In genomic region chr6:56798152-56798465, GRCm38 (mm10) we compare ENCODE assay signal across 8 mouse cellular contexts. TPM values are rescaled to one million over a fixed set of nuclear protein-coding genes. Genes with fewer than 3 reads are reported as not detected.
DNase-seq lines count a peak whose midpoint lies in the region; ATAC-seq and TF ChIP-seq lines count a peak whose summit lies in the region.

No protein-coding gene starts in this region.

- no peak for TF ChIP-seq POLR2A in ES-Bruce4 (IDR thresholded peaks at IDR 0.05; ENCODE audit: insufficient read depth, low read length)

- TF ChIP-seq EP300 in ES-Bruce4 (IDR thresholded peaks at IDR 0.05; ENCODE audit: insufficient read depth, low read depth, low read length): no peak
- TF ChIP-seq EP300 in liver, embryonic 14.5 days (IDR thresholded peaks at IDR 0.05; ENCODE audit: low read depth): no peak

- no peaks in the 10 kb centered on the region for H3K9me3 ChIP-seq in heart, embryonic 12.5 days (replicated peaks)
- H3K9me3 ChIP-seq in ES-Bruce4 (replicated peaks; ENCODE audit: control insufficient read depth, insufficient read depth, low read length, poor library complexity, severe bottlenecking): no peaks in the 10 kb centered on the region
- no peaks in the 10 kb centered on the region for H3K9me3 ChIP-seq in forebrain, embryonic 13.5 days (replicated peaks)
- no peaks in the 10 kb centered on the region for H3K9me3 ChIP-seq in liver, embryonic 14.5 days (ENCODE audit: control insufficient read depth, low read length)

- no peaks in the 10 kb centered on the region for H3K27me3 ChIP-seq in heart, embryonic 12.5 days (replicated peaks)
- no peaks in the 10 kb centered on the region for H3K27me3 ChIP-seq in ES-Bruce4 (ENCODE audit: control insufficient read depth, insufficient read depth, low read length, poor library complexity, severe bottlenecking)
- no peaks in the 10 kb centered on the region for H3K27me3 ChIP-seq in forebrain, embryonic 13.5 days
- H3K27me3 ChIP-seq in liver, embryonic 14.5 days (ENCODE audit: control insufficient read depth, insufficient read depth, low read length): no peaks in the 10 kb centered on the region

- H3K4me1 ChIP-seq in heart, embryonic 12.5 days (replicated peaks): peaks cover 25% of the 10 kb centered on the region
- H3K4me1 ChIP-seq in ES-Bruce4 (ENCODE audit: control insufficient read depth, insufficient read depth, low read length): peaks cover 4% of the 10 kb centered on the region
- peaks cover 33% of the 10 kb centered on the region for H3K4me1 ChIP-seq in forebrain, embryonic 13.5 days
- H3K4me1 ChIP-seq in liver, embryonic 14.5 days (replicated peaks; ENCODE audit: control insufficient read depth in 2 of 2, insufficient read depth in 2 of 2, low read length in 1 of 2): peaks cover 15 to 19% of the 10 kb centered on the region in 2 experiments

- peak overlapping the region; percentile 100 for H3K27ac ChIP-seq in heart, embryonic 12.5 days (ENCODE audit: poor library complexity, severe bottlenecking)
- H3K27ac ChIP-seq in ES-Bruce4 (ENCODE audit: insufficient read depth, low read length): peak overlapping the region; percentile 82
- peak overlapping the region; percentile 99 for H3K27ac ChIP-seq in forebrain, embryonic 13.5 days
- H3K27ac ChIP-seq in liver, embryonic 14.5 days: peak overlapping the region; percentile 87

- peak overlapping the region; percentile 99 for H3K9ac ChIP-seq in heart, embryonic 12.5 days
- peak overlapping the region; percentile 97 for H3K9ac ChIP-seq in ES-Bruce4 (ENCODE audit: low read depth, poor library complexity, severe bottlenecking)
- peak overlapping the region; percentile 94 for H3K9ac ChIP-seq in forebrain, embryonic 13.5 days
- H3K9ac ChIP-seq in liver, embryonic 14.5 days (replicated peaks): peak overlapping the region; percentile 96

- peak overlapping the region; percentile 80 for H3K4me2 ChIP-seq in heart, embryonic 12.5 days
- H3K4me2 ChIP-seq in forebrain, embryonic 13.5 days: peak overlapping the region; percentile 78
- H3K4me2 ChIP-seq in liver, embryonic 14.5 days (ENCODE audit: low read depth): peak overlapping the region; percentile 69

- no peak for TF ChIP-seq CTCF in ES-Bruce4 (IDR thresholded peaks at IDR 0.05; ENCODE audit: low read depth, low read length)
- TF ChIP-seq CTCF in liver, embryonic 14.5 days (IDR thresholded peaks at IDR 0.05; ENCODE audit: low read depth): no peak

- WGBS in heart, embryonic 12.5 days: 13% methylated on average over 8 of the region's 8 CpGs
- 20% methylated on average over 8 of the region's 8 CpGs for WGBS in forebrain, embryonic 13.5 days
- WGBS in liver, embryonic 14.5 days (ENCODE audit: insufficient replicate concordance): 12% methylated on average over 8 of the region's 8 CpGs

- no peak; the same call in 1 of the 2 replicates for ATAC-seq in heart, embryonic 12.5 days (ENCODE audit: insufficient number of reproducible peaks, low FRiP score)
- no peak for ATAC-seq in forebrain, embryonic 13.5 days
- ATAC-seq in liver, embryonic 14.5 days (ENCODE audit: insufficient read depth): no peak
- no peak for ATAC-seq in megakaryocyte progenitor cell, adult 5-6 weeks (replicated peaks; ENCODE audit: poor library complexity)

- no peaks in the 10 kb centered on the region for H3K36me3 ChIP-seq in heart, embryonic 12.5 days
- no peaks in the 10 kb centered on the region for H3K36me3 ChIP-seq in ES-Bruce4 (ENCODE audit: control insufficient read depth, insufficient read depth, low read length, poor library complexity, severe bottlenecking)
- peaks cover 3% of the 10 kb centered on the region; the same call in 1 of the 2 replicates for H3K36me3 ChIP-seq in forebrain, embryonic 13.5 days (ENCODE audit: poor library complexity, severe bottlenecking)
- no peaks in the 10 kb centered on the region for H3K36me3 ChIP-seq in liver, embryonic 14.5 days (replicated peaks; ENCODE audit: control insufficient read depth, insufficient read depth, low read depth)

- no peak for DNase-seq in heart, postnatal 25 days (ENCODE audit: low spot score)
- peak in 1 of 3 experiments; percentile 23 for DNase-seq in liver, embryonic 14.5 days (ENCODE audit: low read depth in 3 of 3, low spot score in 3 of 3)
- no peak for DNase-seq in right cerebral cortex, postnatal 14 days
- no peak for DNase-seq in right cerebral cortex, postnatal 4 days

- H3K4me3 ChIP-seq in heart, embryonic 12.5 days: peak overlapping the region; percentile 94
- peak overlapping the region; percentile 84 for H3K4me3 ChIP-seq in ES-Bruce4 (ENCODE audit: low read depth, low read length)
- peak overlapping the region; percentile 81 for H3K4me3 ChIP-seq in forebrain, embryonic 13.5 days
- H3K4me3 ChIP-seq in liver, embryonic 14.5 days (ENCODE audit: insufficient read depth in 1 of 2, low read depth in 2 of 2, low read length in 2 of 2): peak overlapping the region; percentile 94 to 98

- intact Hi-C loops in heart, postnatal 25 days (cut with DNase I): loop anchor here (5.0 to 10.0 kb wide), 3 partner anchors 34 to 897 kb away; partner anchors contain the start of genes Fkbp9 and Pyurf

RNA-seq across cellular contexts. Expression of gene Kbtbd2, which starts 0.5 kb away (rescaled TPM):
- polyA plus RNA-seq in heart, embryonic 12.5 days (2016; fragmentation: Nextera tagmentation; extraction: Ambion mirVana): 37.0 and 40.2 TPM in 2 replicates
- total RNA-seq in heart, postnatal 25 days (2021): 10 to 100 TPM; 30.1 to 30.7 TPM
- polyA plus RNA-seq in ES-Bruce4 (2011; ENCODE audit: insufficient read depth, insufficient read length, low read depth, missing spikeins): 92.8 and 99.1 TPM in 2 replicates
- polyA plus RNA-seq in forebrain, embryonic 13.5 days (2015; fragmentation: Nextera tagmentation; extraction: Ambion mirVana): 36.0 and 36.8 TPM in 2 replicates
- 7.3 and 10.6 TPM in 2 replicates for polyA plus RNA-seq in liver, embryonic 14.5 days (2012; rRNA removed)
- 7.3 and 8.7 TPM in 2 replicates for polyA plus RNA-seq in liver, embryonic 14.5 days (2014; fragmentation: Nextera tagmentation; extraction: Ambion mirVana)
- 32.0 and 32.6 TPM in 2 replicates for total RNA-seq in megakaryocyte progenitor cell, adult 5-6 weeks (2015)
- 32.5 and 33.5 TPM in 2 replicates for total RNA-seq in megakaryocyte progenitor cell, adult 5-6 weeks (2017)

RNA-seq across cellular contexts. Expression of gene Fkbp9, which starts 33.8 kb away (rescaled TPM):
- polyA plus RNA-seq in heart, embryonic 12.5 days (2016; fragmentation: Nextera tagmentation; extraction: Ambion mirVana): 151 and 154 TPM in 2 replicates
- total RNA-seq in heart, postnatal 25 days (2021): 10 to 100 TPM; 77.3 to 84.5 TPM
- polyA plus RNA-seq in ES-Bruce4 (2011; ENCODE audit: insufficient read depth, insufficient read length, low read depth, missing spikeins): 211 and 215 TPM in 2 replicates
- polyA plus RNA-seq in forebrain, embryonic 13.5 days (2015; fragmentation: Nextera tagmentation; extraction: Ambion mirVana): 24.4 and 27.7 TPM in 2 replicates
- 11.4 and 15.3 TPM in 2 replicates for polyA plus RNA-seq in liver, embryonic 14.5 days (2012; rRNA removed)
- polyA plus RNA-seq in liver, embryonic 14.5 days (2014; fragmentation: Nextera tagmentation; extraction: Ambion mirVana): 19.1 and 20.3 TPM in 2 replicates
- total RNA-seq in megakaryocyte progenitor cell, adult 5-6 weeks (2015): 4.3 and 5.1 TPM in 2 replicates
- total RNA-seq in megakaryocyte progenitor cell, adult 5-6 weeks (2017): 11.6 and 12.1 TPM in 2 replicates
